Mouse (Mus musculus): ENCODE data around the gene Gabrr1. TPM values are rescaled to one million over a fixed set of nuclear protein-coding genes. Genes with fewer than 3 reads are reported as not detected.

The Gabrr1 gene
- total and polyA plus RNA-seq, 2 experiments from 2014 or later: 1.4 TPM

DNA sequence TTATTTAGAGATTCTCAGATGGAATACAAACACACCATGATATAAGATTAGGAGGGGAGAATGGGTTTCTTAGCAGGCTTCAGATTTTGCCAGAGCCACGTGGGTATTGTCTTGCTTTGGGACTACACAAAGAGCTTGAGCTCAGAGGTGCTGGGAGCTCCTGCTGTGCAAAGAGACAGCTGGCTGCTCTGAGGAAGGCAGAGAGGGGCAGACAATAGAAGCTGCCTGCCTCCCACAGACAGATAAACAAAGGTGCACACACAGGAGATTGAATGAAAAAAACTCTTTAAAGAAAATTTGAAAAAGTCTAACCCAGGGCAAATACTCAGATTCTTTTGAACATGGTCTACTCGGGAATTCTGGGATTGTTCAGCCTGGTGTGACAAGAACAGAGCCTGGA, 65.8 kb downstream of the Gabrr1 start:
- no peaks in the 10 kb centered on the region for H3K9me3 ChIP-seq (ENCODE audit: low read length)
- no peaks in the 10 kb centered on the region for H3K4me1 ChIP-seq (ENCODE audit: insufficient read depth, low read length)
- H3K27me3 ChIP-seq (ENCODE audit: insufficient read depth, low read length): no peaks in the 10 kb centered on the region
- H3K9ac ChIP-seq (replicated peaks; ENCODE audit: low read length, poor library complexity, severe bottlenecking): no peak overlapping the region
- no peak overlapping the region for H3K4me2 ChIP-seq (ENCODE audit: low read depth, low read length, poor library complexity, severe bottlenecking)
- H3K36me3 ChIP-seq (ENCODE audit: insufficient read depth, low read length): no peaks in the 10 kb centered on the region
- no peak for TF ChIP-seq CTCF (IDR thresholded peaks at IDR 0.05)
- no peak for ATAC-seq (ENCODE audit: low FRiP score)
- no peak overlapping the region for H3K4me3 ChIP-seq (ENCODE audit: low read depth, low read length)
- WGBS: under 1% methylated on average over 2 of the region's 2 CpGs
- DNase-seq (ENCODE audit: low spot score): no peak
- no peak overlapping the region for H3K27ac ChIP-seq (ENCODE audit: low read depth, low read length)

DNA sequence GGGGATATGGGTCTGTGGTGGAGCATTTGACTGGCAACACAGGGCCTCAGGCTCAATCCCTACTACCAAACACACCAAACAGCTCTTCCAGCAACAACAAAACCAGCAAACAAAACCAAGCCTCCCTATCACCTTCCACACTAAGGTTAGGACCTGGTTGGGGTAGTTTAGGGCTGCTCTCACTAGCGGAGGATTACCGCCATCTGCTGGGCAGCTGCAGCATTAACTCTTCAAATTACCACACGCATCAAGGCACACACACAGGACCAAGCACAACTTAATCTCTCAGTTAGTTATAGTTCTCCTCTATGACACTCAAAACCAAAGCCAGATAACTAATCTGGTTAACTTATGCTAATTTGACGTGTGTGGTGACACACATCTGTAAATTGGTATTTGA, 72.4 kb downstream of the Gabrr1 start:
- Histone ChIP-seq H3K4me2 (ENCODE audit: low read depth, low read length, poor library complexity, severe bottlenecking) (no peak overlapping the region), H3K4me3 (ENCODE audit: low read depth, low read length) (no peak overlapping the region), H3K36me3 (ENCODE audit: insufficient read depth, low read length) (no peaks in the 10 kb centered on the region), H3K9ac (replicated peaks; ENCODE audit: low read length, poor library complexity, severe bottlenecking) (no peak overlapping the region), H3K9me3 (ENCODE audit: low read length) (no peaks in the 10 kb centered on the region), H3K4me1 (ENCODE audit: insufficient read depth, low read length) (no peaks in the 10 kb centered on the region), H3K27ac (ENCODE audit: low read depth, low read length) (no peak overlapping the region), H3K27me3 (ENCODE audit: insufficient read depth, low read length) (no peaks in the 10 kb centered on the region)
- 6% methylated on average over 4 of the region's 4 CpGs for WGBS
- TF ChIP-seq CTCF (IDR thresholded peaks at IDR 0.05): peak; percentile 78
- ATAC-seq (ENCODE audit: low FRiP score) (no peak), DNase-seq (ENCODE audit: low spot score) (peak; percentile 47)

DNA sequence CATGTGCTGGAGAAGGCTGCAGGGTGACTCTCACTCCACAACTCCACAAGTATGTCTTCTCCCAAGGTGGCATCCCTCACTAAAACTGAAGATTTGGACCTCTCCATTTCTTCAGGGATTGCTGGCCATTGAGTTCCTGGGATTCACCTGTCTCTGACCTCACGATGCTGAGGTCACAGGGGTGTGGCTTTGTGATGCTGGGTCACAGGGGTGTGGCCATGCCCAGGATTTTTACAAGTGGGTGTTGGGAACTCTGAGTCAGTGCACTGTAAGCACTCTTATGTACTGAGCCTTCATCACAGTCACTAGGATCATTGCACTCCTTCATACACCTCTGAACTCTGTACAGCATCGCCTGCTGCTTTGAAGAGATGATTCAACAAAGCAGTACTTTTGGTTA, 75.2 kb downstream of the Gabrr1 start:
- Histone ChIP-seq H3K36me3 (ENCODE audit: insufficient read depth, low read length) (no peaks in the 10 kb centered on the region), H3K9me3 (ENCODE audit: low read length) (no peaks in the 10 kb centered on the region), H3K27me3 (ENCODE audit: insufficient read depth, low read length) (no peaks in the 10 kb centered on the region), H3K4me3 (ENCODE audit: low read depth, low read length) (no peak overlapping the region), H3K4me2 (ENCODE audit: low read depth, low read length, poor library complexity, severe bottlenecking) (no peak overlapping the region), H3K27ac (ENCODE audit: low read depth, low read length) (no peak overlapping the region), H3K4me1 (ENCODE audit: insufficient read depth, low read length) (0 out of 2 replicates have a peak, but pooled peaks cover 2% of the 10 kb centered on the region), H3K9ac (replicated peaks; ENCODE audit: low read length, poor library complexity, severe bottlenecking) (no peak overlapping the region)
- ATAC-seq (ENCODE audit: low FRiP score) (no peak), DNase-seq (ENCODE audit: low spot score) (no peak)
- WGBS: 69% methylated on average over 2 of the region's 2 CpGs
- no peak for TF ChIP-seq CTCF (IDR thresholded peaks at IDR 0.05)

- no peaks in the 10 kb centered on the region for H3K36me3 ChIP-seq (ENCODE audit: insufficient read depth, low read length)
- peak within 1 kb of the TSS; percentile 95 for H3K27ac ChIP-seq (ENCODE audit: low read depth, low read length)
- WGBS: 2% methylated on average over 56 of the region's 65 CpGs
- no peaks in the 10 kb centered on the region for H3K9me3 ChIP-seq (ENCODE audit: low read length)
- 0 out of 2 replicates have a peak, but pooled peaks cover 2% of the 10 kb centered on the region for H3K4me1 ChIP-seq (ENCODE audit: insufficient read depth, low read length)
- ATAC-seq (ENCODE audit: low FRiP score): peak; percentile 91
- no peaks in the 10 kb centered on the region for H3K27me3 ChIP-seq (ENCODE audit: insufficient read depth, low read length)
- H3K4me3 ChIP-seq (ENCODE audit: low read depth, low read length): peak within 1 kb of the TSS; percentile 84
- DNase-seq (ENCODE audit: low spot score): peak; percentile 69
- TF ChIP-seq CTCF (IDR thresholded peaks at IDR 0.05): peak; percentile 20; the same call in 1 of the 2 replicates
- H3K9ac ChIP-seq (replicated peaks; ENCODE audit: low read length, poor library complexity, severe bottlenecking): peak within 1 kb of the TSS; percentile 96
- H3K4me2 ChIP-seq (ENCODE audit: low read depth, low read length, poor library complexity, severe bottlenecking): peak within 1 kb of the TSS; percentile 87
These were observed 76.8 kb downstream of the Gabrr1 start, which contains the start of gene Srsf12 for GRCm38 (mm10) chr4:33208881-33209841. Gene Srsf12 (plus strand): TSS chr4:33208991.

Other genes with a start within 250 kb of the Gabrr1 start
- gene Ankrd6, start 181.7 kb upstream of the Gabrr1 start, total RNA-seq (2014; rRNA removed): 38.1 and 44.7 TPM in 2 replicates
- gene Ankrd6, start 181.7 kb upstream of the Gabrr1 start, polyA plus RNA-seq (2015; fragmentation: Nextera tagmentation; extraction: Ambion mirVana): 22.7 and 23.2 TPM in 2 replicates
- gene Rragd, start 149.5 kb upstream of the Gabrr1 start, total RNA-seq (2014; rRNA removed): 52.7 and 54.9 TPM in 2 replicates
- gene Rragd, start 149.5 kb upstream of the Gabrr1 start, polyA plus RNA-seq (2015; fragmentation: Nextera tagmentation; extraction: Ambion mirVana): 28.5 and 35.0 TPM in 2 replicates
- 119 and 126 TPM in 2 replicates for gene Ube2j1, start 101.1 kb upstream of the Gabrr1 start, total RNA-seq (2014; rRNA removed)
- gene Ube2j1, start 101.1 kb upstream of the Gabrr1 start, polyA plus RNA-seq (2015; fragmentation: Nextera tagmentation; extraction: Ambion mirVana): 70.1 and 70.3 TPM in 2 replicates
- gene Gabrr2, start 69.5 kb upstream of the Gabrr1 start, total RNA-seq (2014; rRNA removed): not detected in 2 replicates
- gene Gabrr2, start 69.5 kb upstream of the Gabrr1 start, polyA plus RNA-seq (2015; fragmentation: Nextera tagmentation; extraction: Ambion mirVana): 0.15 and 0.48 TPM in 2 replicates
- 7.7 and 9.2 TPM in 2 replicates for gene Pm20d2, start 57.2 kb downstream of the Gabrr1 start, total RNA-seq (2014; rRNA removed)
- gene Pm20d2, start 57.2 kb downstream of the Gabrr1 start, polyA plus RNA-seq (2015; fragmentation: Nextera tagmentation; extraction: Ambion mirVana): 2.9 and 3.6 TPM in 2 replicates
- gene Srsf12, start 76.5 kb downstream of the Gabrr1 start, total RNA-seq (2014; rRNA removed): 84.2 and 88.0 TPM in 2 replicates
- 76.7 and 77.4 TPM in 2 replicates for gene Srsf12, start 76.5 kb downstream of the Gabrr1 start, polyA plus RNA-seq (2015; fragmentation: Nextera tagmentation; extraction: Ambion mirVana)
- 91.3 and 109 TPM in 2 replicates for gene Pnrc1, start 157.6 kb downstream of the Gabrr1 start, total RNA-seq (2014; rRNA removed)
- 41.3 and 43.6 TPM in 2 replicates for gene Pnrc1, start 157.6 kb downstream of the Gabrr1 start, polyA plus RNA-seq (2015; fragmentation: Nextera tagmentation; extraction: Ambion mirVana)
- 16.1 and 17.7 TPM in 2 replicates for gene Rngtt, start 177.8 kb downstream of the Gabrr1 start, total RNA-seq (2014; rRNA removed)
- gene Rngtt, start 177.8 kb downstream of the Gabrr1 start, polyA plus RNA-seq (2015; fragmentation: Nextera tagmentation; extraction: Ambion mirVana): 13.2 and 16.8 TPM in 2 replicates